Mouse (Mus musculus): ENCODE data around the gene A030005K14Rik. TPM values are rescaled to one million over a fixed set of nuclear protein-coding genes. Genes with fewer than 3 reads are reported as not detected.

Gene A030005K14Rik
- polyA plus RNA-seq, 2 experiments = not detected

GRCm38 (mm10) chr1:83099160-83099559, 40.0 kb upstream of the A030005K14Rik start:
- H3K36me3 ChIP-seq (replicated peaks; ENCODE audit: control insufficient read depth, insufficient read depth, low read depth) = no peaks in the 10 kb centered on the region
- no peak overlapping the region for H3K27ac ChIP-seq
- H3K4me2 ChIP-seq (ENCODE audit: low read depth) = no peak overlapping the region
- H3K27me3 ChIP-seq (ENCODE audit: control insufficient read depth, insufficient read depth, low read length) = no peaks in the 10 kb centered on the region
- TF ChIP-seq EP300 (IDR thresholded peaks at IDR 0.05; ENCODE audit: low read depth) (no peak), CTCF (IDR thresholded peaks at IDR 0.05; ENCODE audit: low read depth) (no peak)
- 75% methylated on average over 2 of the region's 2 CpGs for WGBS (ENCODE audit: insufficient replicate concordance)
- no peak overlapping the region for H3K4me3 ChIP-seq (ENCODE audit: insufficient read depth in 1 of 2, low read depth in 2 of 2, low read length in 2 of 2)
- no peak for ATAC-seq (ENCODE audit: insufficient read depth)
- no peaks in the 10 kb centered on the region for H3K4me1 ChIP-seq (replicated peaks; ENCODE audit: control insufficient read depth in 2 of 2, insufficient read depth in 2 of 2, low read length in 1 of 2)
- H3K9ac ChIP-seq (replicated peaks) = no peak overlapping the region
- no peak for DNase-seq (ENCODE audit: low read depth in 3 of 3, low spot score in 3 of 3)
- H3K9me3 ChIP-seq (ENCODE audit: control insufficient read depth, low read length) = no peaks in the 10 kb centered on the region

- H3K36me3 ChIP-seq (replicated peaks; ENCODE audit: control insufficient read depth, insufficient read depth, low read depth) = no peaks in the 10 kb centered on the region
- no peak for ATAC-seq (ENCODE audit: insufficient read depth)
- H3K27ac ChIP-seq = no peak overlapping the region
- H3K4me3 ChIP-seq (ENCODE audit: insufficient read depth in 1 of 2, low read depth in 2 of 2, low read length in 2 of 2) = no peak overlapping the region
- H3K9me3 ChIP-seq (ENCODE audit: control insufficient read depth, low read length) = no peaks in the 10 kb centered on the region
- no peak overlapping the region for H3K9ac ChIP-seq (replicated peaks)
- no peak for TF ChIP-seq CTCF (IDR thresholded peaks at IDR 0.05; ENCODE audit: low read depth)
- no peak for TF ChIP-seq EP300 (IDR thresholded peaks at IDR 0.05; ENCODE audit: low read depth)
- H3K4me2 ChIP-seq (ENCODE audit: low read depth) = no peak overlapping the region
- no peaks in the 10 kb centered on the region for H3K4me1 ChIP-seq (replicated peaks; ENCODE audit: control insufficient read depth in 2 of 2, insufficient read depth in 2 of 2, low read length in 1 of 2)
- WGBS (ENCODE audit: insufficient replicate concordance) = 58% methylated on average over 4 of the region's 4 CpGs
- no peaks in the 10 kb centered on the region for H3K27me3 ChIP-seq (ENCODE audit: control insufficient read depth, insufficient read depth, low read length)
- DNase-seq (ENCODE audit: low read depth in 3 of 3, low spot score in 3 of 3) = no peak
Observed at GRCm38 (mm10) chr1:83096935-83097334, 37.8 kb upstream of the A030005K14Rik start.

- Histone ChIP-seq H3K4me1 (replicated peaks; ENCODE audit: control insufficient read depth in 2 of 2, insufficient read depth in 2 of 2, low read length in 1 of 2) (no peaks in the 10 kb centered on the region), H3K27ac (no peak overlapping the region), H3K9ac (replicated peaks) (no peak overlapping the region), H3K27me3 (ENCODE audit: control insufficient read depth, insufficient read depth, low read length) (no peaks in the 10 kb centered on the region), H3K9me3 (ENCODE audit: control insufficient read depth, low read length) (no peaks in the 10 kb centered on the region), H3K36me3 (replicated peaks; ENCODE audit: control insufficient read depth, insufficient read depth, low read depth) (no peaks in the 10 kb centered on the region), H3K4me3 (ENCODE audit: insufficient read depth in 1 of 2, low read depth in 2 of 2, low read length in 2 of 2) (no peak overlapping the region), H3K4me2 (ENCODE audit: low read depth) (no peak overlapping the region)
- TF ChIP-seq EP300 (IDR thresholded peaks at IDR 0.05; ENCODE audit: low read depth) = no peak
- no peak for TF ChIP-seq CTCF (IDR thresholded peaks at IDR 0.05; ENCODE audit: low read depth)
- ATAC-seq (ENCODE audit: insufficient read depth) (no peak), DNase-seq (ENCODE audit: low read depth in 3 of 3, low spot score in 3 of 3) (no peak)
- 50% methylated on average over 3 of the region's 3 CpGs for WGBS (ENCODE audit: insufficient replicate concordance)
Observed at GRCm38 (mm10) chr1:83091268-83091667, 32.1 kb upstream of the A030005K14Rik start.

DNA sequence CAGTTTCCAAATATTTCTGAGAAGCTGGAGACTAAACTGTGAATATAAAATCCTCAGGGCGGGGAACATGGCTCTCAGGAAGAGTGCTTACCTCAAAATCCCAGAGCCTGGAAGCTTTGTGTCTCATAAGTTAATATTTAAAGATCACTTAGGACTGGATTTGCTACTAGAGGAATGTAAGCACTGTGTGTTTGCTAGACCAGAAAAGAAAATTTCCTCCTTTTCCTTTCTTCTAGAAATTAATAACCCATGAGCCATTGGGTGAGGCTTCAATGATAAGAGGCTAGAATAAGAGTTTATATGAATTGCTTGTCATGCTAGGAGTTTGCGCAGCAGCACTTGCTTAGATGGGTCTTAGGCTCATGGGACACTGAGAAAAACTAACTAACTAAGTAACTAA, 25.6 kb upstream of the A030005K14Rik start:
- no peak for DNase-seq (ENCODE audit: low read depth in 3 of 3, low spot score in 3 of 3)
- H3K36me3 ChIP-seq (replicated peaks; ENCODE audit: control insufficient read depth, insufficient read depth, low read depth) = no peaks in the 10 kb centered on the region
- H3K9me3 ChIP-seq (ENCODE audit: control insufficient read depth, low read length) = no peaks in the 10 kb centered on the region
- no peak overlapping the region for H3K27ac ChIP-seq
- H3K4me1 ChIP-seq (replicated peaks; ENCODE audit: control insufficient read depth in 2 of 2, insufficient read depth in 2 of 2, low read length in 1 of 2) = no peaks in the 10 kb centered on the region
- ATAC-seq (ENCODE audit: insufficient read depth) = no peak
- H3K4me2 ChIP-seq (ENCODE audit: low read depth) = no peak overlapping the region
- no peak for TF ChIP-seq CTCF (IDR thresholded peaks at IDR 0.05; ENCODE audit: low read depth)
- TF ChIP-seq EP300 (IDR thresholded peaks at IDR 0.05; ENCODE audit: low read depth) = no peak
- no peak overlapping the region for H3K4me3 ChIP-seq (ENCODE audit: insufficient read depth in 1 of 2, low read depth in 2 of 2, low read length in 2 of 2)
- H3K9ac ChIP-seq (replicated peaks) = no peak overlapping the region
- 60% methylated on average over 2 of the region's 2 CpGs for WGBS (ENCODE audit: insufficient replicate concordance)
- no peaks in the 10 kb centered on the region for H3K27me3 ChIP-seq (ENCODE audit: control insufficient read depth, insufficient read depth, low read length)

GRCm38 (mm10) chr1:83077016-83077415, 17.8 kb upstream of the A030005K14Rik start:
- DNase-seq (ENCODE audit: low read depth in 3 of 3, low spot score in 3 of 3) (no peak), ATAC-seq (ENCODE audit: insufficient read depth) (no peak)
- TF ChIP-seq CTCF (IDR thresholded peaks at IDR 0.05; ENCODE audit: low read depth) = no peak
- TF ChIP-seq EP300 (IDR thresholded peaks at IDR 0.05; ENCODE audit: low read depth) = no peak
- 44% methylated on average over 6 of the region's 6 CpGs for WGBS (ENCODE audit: insufficient replicate concordance)
- Histone ChIP-seq H3K9ac (replicated peaks) (no peak overlapping the region), H3K27me3 (ENCODE audit: control insufficient read depth, insufficient read depth, low read length) (no peaks in the 10 kb centered on the region), H3K36me3 (replicated peaks; ENCODE audit: control insufficient read depth, insufficient read depth, low read depth) (no peaks in the 10 kb centered on the region), H3K4me1 (replicated peaks; ENCODE audit: control insufficient read depth in 2 of 2, insufficient read depth in 2 of 2, low read length in 1 of 2) (no peaks in the 10 kb centered on the region), H3K27ac (no peak overlapping the region), H3K4me3 (ENCODE audit: insufficient read depth in 1 of 2, low read depth in 2 of 2, low read length in 2 of 2) (no peak overlapping the region), H3K9me3 (ENCODE audit: control insufficient read depth, low read length) (no peaks in the 10 kb centered on the region), H3K4me2 (ENCODE audit: low read depth) (no peak overlapping the region)
